Mouse (Mus musculus) urinary bladder, postnatal 36 days (tissue): ENCODE results near the gene Vmn1r192.
"Not testable (repeated sequence)": the region's sequence is repeated elsewhere in the genome, so short reads cannot be mapped to it uniquely, and the experiment has no call there.

Experiments used
- DNase-seq, 2 experiments: peaks; one replicate each; pipeline ENCODE4 v3.0.0; 2022; ENCODE audit warnings: low spot score in 2 of 2, mixed read lengths in 1 of 2

Vmn1r192 gene

GRCm38 (mm10) chr13:22191041-22191440 lies at the start of gene Vmn1r192:
TSS of gene Vmn1r192 (minus strand) at chr13:22191141.
- no peak for DNase-seq

- not testable (repeated sequence) for DNase-seq
These were observed 32.1 kb upstream of the Vmn1r192 start, which contains the start of gene Vmn1r193 for GRCm38 (mm10) chr13:22223060-22223459. TSS of gene Vmn1r193 (minus strand) at chr13:22223160.

- DNase-seq, result not testable (repeated sequence)
These were observed 1.8 kb upstream of the Vmn1r192 start for GRCm38 (mm10) chr13:22192756-22193155.

- DNase-seq, result no peak
These were observed 556 bp downstream of the Vmn1r192 start for GRCm38 (mm10) chr13:22190385-22190784.

GRCm38 (mm10) chr13:22189313-22189712 lies 1.6 kb downstream of the Vmn1r192 start:
- DNase-seq, result no peak

- no peak for DNase-seq
These were observed 7.1 kb downstream of the Vmn1r192 start, which contains the start of gene Vmn1r191 for GRCm38 (mm10) chr13:22183869-22184268. TSS of gene Vmn1r191 (minus strand) at chr13:22183969.

- DNase-seq, result no peak
These were observed 22.5 kb downstream of the Vmn1r192 start for GRCm38 (mm10) chr13:22168416-22168815.

- DNase-seq, result not testable (repeated sequence)
These were observed 54.2 kb downstream of the Vmn1r192 start for GRCm38 (mm10) chr13:22136495-22137293.
